Mouse (Mus musculus): ENCODE measurements around the gene Iqsec1.
A peak's percentile ranks its signal among the peaks of the same experiment; 100 is the strongest.

- TF ChIP-seq CTCF (IDR thresholded peaks at IDR 0.05; ENCODE audit: low read depth, low read length): peak; percentile 95
- no peak for TF ChIP-seq EP300 (IDR thresholded peaks at IDR 0.05; ENCODE audit: insufficient read depth, low read depth, low read length)
- no peak for TF ChIP-seq POLR2A (IDR thresholded peaks at IDR 0.05; ENCODE audit: insufficient read depth, low read length)
Observed at GRCm38 (mm10) chr6:90606538-90606937, 381.9 kb downstream of the Iqsec1 start.
